Mouse (Mus musculus) kidney, adult 2 months (tissue): ENCODE data around the gene Ifitm2. TPM values are rescaled to one million over a fixed set of nuclear protein-coding genes. Genes with fewer than 3 reads are reported as not detected.
"Not testable (repeated sequence)": the region's sequence is repeated elsewhere in the genome, so short reads cannot be mapped to it uniquely, and the experiment has no call there.

Experiments
- DNase-seq: peaks from one replicate; pipeline ENCODE4 v3.0.0; 2021
- H3K27ac ChIP-seq: fragments of 200-500 bp; 2 replicates; pipeline ENCODE4 v1.5.1; 2012; ENCODE audit warnings: low read depth, low read length, control low read depth, inconsistent platforms; ENCODE audit not compliant: insufficient read depth
- H3K27me3 ChIP-seq: fragments of 200-500 bp; replicated peaks from 2 replicates; pipeline ENCODE4 v1.6.1; 2012; ENCODE audit warnings: mild to moderate bottlenecking, moderate library complexity, low read length, inconsistent platforms; ENCODE audit not compliant: control insufficient read depth, insufficient read depth
- H3K36me3 ChIP-seq: fragments of 200-500 bp; 2 replicates; pipeline ENCODE4 v1.6.1; 2012; ENCODE audit warnings: mild to moderate bottlenecking, moderate library complexity, low read length, inconsistent platforms; ENCODE audit not compliant: control insufficient read depth, insufficient read depth
- H3K4me1 ChIP-seq: fragments of 200-500 bp; 2 replicates; pipeline ENCODE4 v1.6.1; 2011; ENCODE audit warnings: low read length; ENCODE audit not compliant: control insufficient read depth, insufficient read depth
- H3K4me3 ChIP-seq: fragments of 200-500 bp; 2 replicates; pipeline ENCODE4 v1.5.1; 2011; ENCODE audit warnings: mild to moderate bottlenecking, low read depth, low read length, control low read depth; ENCODE audit not compliant: insufficient read depth
- CTCF ChIP-seq: fragments of 200-500 bp; conservative IDR thresholded peaks from 2 replicates; pipeline ENCODE4 v1.5.1; 2011; ENCODE audit warnings: low read depth, mild to moderate bottlenecking, control low read depth, low read length, moderate library complexity, mixed read lengths; ENCODE audit not compliant: insufficient read depth, insufficient read length
- POLR2A ChIP-seq: fragments of 200-500 bp; IDR thresholded peaks from one replicate; pipeline ENCODE4 v1.6.1; 2011; ENCODE audit warnings: low read depth, low read length, control low read depth
- WGBS: fragments of 180-500 bp; shearing (Covaris S2); methylation state at CpG from one replicate; pipeline ENCODE4 v1.1.7; 2018; 5-methylcytosine and 5-hydroxymethylcytosine counted together
- polyA plus RNA-seq: library from polyadenylated mRNA; depleted of rRNA; stranded (reverse); fragments of >200 nt; gene quantifications from 2 replicates; pipeline ENCODE4 v1.2.3, GENCODE M21; 2012

The Ifitm2 gene
- polyA plus RNA-seq, 1 experiment = 737 TPM

DNA sequence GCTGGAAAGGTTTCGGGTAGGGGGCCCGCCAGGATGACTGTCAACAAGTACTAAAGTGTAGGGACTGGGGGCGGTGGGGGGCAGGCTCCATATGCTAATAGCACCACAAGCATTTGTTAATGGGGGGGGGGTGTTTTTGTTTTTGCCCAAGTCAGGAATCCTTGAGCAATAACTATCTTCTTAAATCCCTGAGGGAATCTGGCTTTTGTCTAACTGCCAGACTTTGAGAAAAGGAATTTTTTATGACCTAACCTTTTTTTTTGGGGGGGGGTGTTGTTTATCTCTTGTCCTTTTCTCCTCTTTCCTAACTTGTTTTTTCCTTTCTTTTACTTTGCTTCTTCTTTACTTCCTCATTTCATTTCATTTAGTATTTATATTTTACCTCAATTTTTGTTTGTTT lies 19.7 kb upstream of the Ifitm2 start:
- TF ChIP-seq CTCF = no peak
- Histone ChIP-seq H3K36me3 (no peaks in the 10 kb centered on the region), H3K4me3 (no peak overlapping the region), H3K4me1 (no peaks in the 10 kb centered on the region), H3K27ac (no peak overlapping the region), H3K27me3 (no peaks in the 10 kb centered on the region)
- 61% methylated on average over 3 of the region's 3 CpGs for WGBS
- no peak for DNase-seq

DNA sequence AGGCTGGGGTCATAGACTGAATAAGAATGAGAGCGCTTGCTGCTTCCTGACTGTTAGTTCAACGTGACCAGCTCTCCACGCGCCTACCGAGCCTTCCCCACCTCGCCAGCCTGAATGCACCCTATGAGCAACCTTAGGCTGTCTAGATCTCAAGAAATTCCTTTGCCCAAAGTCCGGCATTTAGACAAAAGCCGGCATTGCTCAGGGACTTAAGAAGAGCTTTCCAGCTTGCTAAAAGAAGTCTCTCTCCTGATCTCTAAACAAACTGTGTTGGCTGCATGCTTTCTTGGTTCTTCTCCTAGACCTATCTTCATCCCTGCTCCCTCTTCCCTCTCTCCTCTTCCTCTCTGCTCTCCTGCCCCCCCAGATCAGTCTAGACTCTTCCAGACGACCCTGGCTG lies 19.2 kb upstream of the Ifitm2 start:
- 28% methylated on average over 9 of the region's 9 CpGs for WGBS
- peak overlapping the region; percentile 48; the same call in 1 of the 2 replicates for H3K27ac ChIP-seq

GRCm38 (mm10) chr7:140973396-140974165 lies 17.8 kb upstream of the Ifitm2 start:
- TF ChIP-seq POLR2A (no peak), CTCF (no peak)
- no peak for DNase-seq
- Histone ChIP-seq H3K27me3 (no peaks in the 10 kb centered on the region), H3K36me3 (no peaks in the 10 kb centered on the region), H3K4me1 (no peaks in the 10 kb centered on the region), H3K4me3 (no peak overlapping the region), H3K27ac (no peak overlapping the region)
- WGBS = 55% methylated on average over 14 of the region's 14 CpGs

More for the DNA sequence above, 19.2 kb upstream of the Ifitm2 start:
- no peaks in the 10 kb centered on the region for H3K36me3 ChIP-seq
- DNase-seq = no peak
- TF ChIP-seq POLR2A (no peak), CTCF (no peak)
- H3K4me3 ChIP-seq = no peak overlapping the region
- H3K4me1 ChIP-seq = no peaks in the 10 kb centered on the region
- no peaks in the 10 kb centered on the region for H3K27me3 ChIP-seq

- peak; percentile 69 for DNase-seq
- Histone ChIP-seq H3K36me3 (no peaks in the 10 kb centered on the region), H3K4me3 (no peak overlapping the region), H3K4me1 (no peaks in the 10 kb centered on the region), H3K27ac (peak overlapping the region; percentile 85), H3K27me3 (no peaks in the 10 kb centered on the region)
- 72% methylated on average over 8 of the region's 8 CpGs for WGBS
- TF ChIP-seq CTCF (no peak), POLR2A (no peak)
Observed at GRCm38 (mm10) chr7:140971479-140972171, 15.8 kb upstream of the Ifitm2 start.

DNA sequence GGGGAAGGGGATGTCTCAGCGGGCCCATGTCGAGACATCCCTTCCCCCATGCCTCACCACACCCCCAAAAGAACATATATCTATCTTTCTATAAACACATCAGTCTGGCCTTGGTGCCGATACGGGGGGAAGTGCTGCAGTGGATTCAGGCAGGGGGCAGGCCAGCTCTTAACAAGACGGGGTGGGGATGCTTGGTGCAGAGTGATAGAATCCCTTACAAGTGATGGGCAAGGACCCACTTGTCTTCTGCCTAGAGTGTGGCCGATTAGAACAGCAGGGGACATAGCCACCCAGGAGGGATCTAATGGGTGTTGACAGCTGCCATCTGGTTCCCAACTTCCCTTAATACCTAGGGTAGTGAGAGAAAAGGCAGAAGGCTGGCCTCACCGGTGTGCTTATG lies 15.1 kb upstream of the Ifitm2 start:
- no peaks in the 10 kb centered on the region for H3K36me3 ChIP-seq
- DNase-seq = no peak
- WGBS = 64% methylated on average over 7 of the region's 7 CpGs
- peak overlapping the region; percentile 22 for H3K27ac ChIP-seq
- no peak overlapping the region for H3K4me3 ChIP-seq
- TF ChIP-seq CTCF (no peak), POLR2A (no peak)
- no peaks in the 10 kb centered on the region for H3K4me1 ChIP-seq
- H3K27me3 ChIP-seq = no peaks in the 10 kb centered on the region

DNA sequence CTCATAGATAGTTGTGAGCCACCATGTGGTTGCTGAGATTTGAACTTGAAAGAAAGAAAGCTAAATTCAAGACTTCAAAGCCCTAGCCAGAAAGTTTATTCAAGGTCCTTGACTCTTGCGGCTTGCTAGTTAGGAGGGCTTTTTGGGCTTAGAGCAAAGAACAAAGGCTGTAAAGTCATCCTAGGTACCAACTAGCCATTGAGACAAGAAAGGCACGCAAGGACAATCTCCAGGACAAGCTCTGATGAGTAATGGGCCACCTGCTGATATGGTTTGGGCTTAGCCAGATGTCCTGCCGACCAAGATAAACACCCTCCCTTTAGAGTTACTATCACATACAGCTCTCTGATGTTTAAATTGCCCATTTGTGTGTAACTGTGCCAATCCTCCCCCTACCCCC lies 12.9 kb upstream of the Ifitm2 start:
- not testable (repeated sequence) for H3K27ac ChIP-seq, H3K36me3 ChIP-seq, H3K27me3 ChIP-seq, DNase-seq, H3K4me1 ChIP-seq
- 72% methylated on average over 3 of the region's 3 CpGs for WGBS
- peak overlapping the region; percentile 13; the same call in 1 of the 2 replicates for H3K4me3 ChIP-seq

DNA sequence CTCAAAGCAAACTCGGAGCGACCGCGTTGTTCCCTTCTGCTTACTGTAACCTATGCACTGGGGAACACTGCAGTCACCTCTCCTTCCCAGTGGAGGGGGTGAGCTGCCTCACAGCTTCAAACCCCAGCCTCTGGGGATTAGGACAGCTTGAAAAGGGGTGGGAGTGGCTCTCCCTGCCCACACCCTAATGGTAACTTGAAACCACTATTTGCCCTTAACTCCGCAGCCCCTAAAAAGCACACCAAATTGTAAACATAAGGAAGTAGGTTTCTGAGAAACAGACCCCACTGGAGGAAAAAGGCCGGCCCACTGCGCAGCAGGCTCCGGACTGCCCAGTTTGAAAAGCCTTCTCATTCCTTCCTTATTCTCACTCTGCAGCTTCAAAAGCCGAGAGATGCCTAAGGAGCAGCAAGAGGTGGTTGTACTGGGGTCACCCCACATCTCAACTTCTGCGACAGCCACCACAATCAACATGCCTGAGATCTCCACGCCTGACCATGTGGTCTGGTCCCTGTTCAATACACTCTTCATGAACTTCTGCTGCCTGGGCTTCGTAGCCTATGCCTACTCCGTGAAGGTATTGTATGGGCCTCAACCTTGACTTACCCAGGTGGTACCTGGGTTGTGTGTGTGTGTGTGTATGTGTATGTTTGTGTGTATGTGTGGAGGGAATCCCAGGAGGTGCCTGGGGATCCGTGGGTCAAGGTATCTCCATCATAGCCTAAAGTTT lies 12.2 kb upstream of the Ifitm2 start:
- Histone ChIP-seq H3K4me3 (peak overlapping the region; percentile 34), H3K4me1 (no peaks in the 10 kb centered on the region), H3K27ac (peak overlapping the region; percentile 35; the same call in 1 of the 2 replicates), H3K36me3 (no peaks in the 10 kb centered on the region), H3K27me3 (no peaks in the 10 kb centered on the region)
- TF ChIP-seq CTCF (no peak), POLR2A (no peak)
- WGBS = 47% methylated on average over 14 of the region's 14 CpGs
- DNase-seq = no peak
